Mouse (Mus musculus) C2C12 (cell line): ENCODE results near the gene Clip3. TPM values are rescaled to one million over a fixed set of nuclear protein-coding genes. Genes with fewer than 3 reads are reported as not detected.

Experiments used
- H3K27me3 ChIP-seq: one replicate; pipeline ENCODE4 v1.6.1; 2011; ENCODE audit not compliant: control insufficient read depth, insufficient read depth, insufficient read length
- H3K36me3 ChIP-seq: one replicate; pipeline ENCODE4 v1.6.1; 2011; ENCODE audit not compliant: control insufficient read depth, insufficient read depth
- H3K4me3 ChIP-seq: one replicate; pipeline ENCODE4 v1.5.1; 2011; ENCODE audit warnings: mild to moderate bottlenecking, control low read depth; ENCODE audit not compliant: poor library complexity, insufficient read depth, severe bottlenecking
- H3K79me2 ChIP-seq: one replicate; pipeline ENCODE4 v1.6.1; 2011; ENCODE audit not compliant: control insufficient read depth, insufficient read depth
- H3K79me3 ChIP-seq: one replicate; pipeline ENCODE4 v1.6.1; 2011; ENCODE audit warnings: low read depth, control low read depth
- H3ac ChIP-seq: one replicate; pipeline ENCODE3; 2011; ENCODE audit warnings: low read depth; ENCODE audit not compliant: control insufficient read depth, insufficient read length
- CEBPB ChIP-seq: IDR thresholded peaks from one replicate; pipeline ENCODE4 v1.6.1; 2011; ENCODE audit warnings: low read depth, mild to moderate bottlenecking, control low read depth, moderate library complexity
- CTCF ChIP-seq: IDR thresholded peaks from one replicate; pipeline ENCODE4 v1.5.1; 2011; ENCODE audit not compliant: control insufficient read depth, insufficient read depth, insufficient read length
- FOSL1 ChIP-seq: IDR thresholded peaks from one replicate; pipeline ENCODE4 v1.8.0; 2011; ENCODE audit warnings: mild to moderate bottlenecking, low read length; ENCODE audit not compliant: poor library complexity, insufficient read depth, severe bottlenecking
- MAX ChIP-seq: IDR thresholded peaks from one replicate; pipeline ENCODE4 v1.6.1; 2011; ENCODE audit warnings: mild to moderate bottlenecking, control low read depth
- MYOD1 ChIP-seq: IDR thresholded peaks from one replicate; pipeline ENCODE4 v1.6.1; 2011; ENCODE audit warnings: low read depth; ENCODE audit not compliant: control insufficient read depth, insufficient read length
- MYOG ChIP-seq: IDR thresholded peaks from one replicate; pipeline ENCODE4 v1.6.1; 2011; ENCODE audit not compliant: control insufficient read depth, insufficient read length; ENCODE audit errors: extremely low read depth
- USF1 ChIP-seq: IDR thresholded peaks from one replicate; pipeline ENCODE4 v1.6.1; 2011; ENCODE audit warnings: low read depth, mild to moderate bottlenecking, control low read depth, moderate library complexity
- long read RNA-seq, 2 experiments: library from polyadenylated mRNA; unstranded; transcript quantifications; one replicate each; pipeline ENCODE4 v2.0.0; 2019 to 2020
- polyA plus RNA-seq: library from polyadenylated mRNA; unstranded; fragments of >200 nt; fragmentation: generic; extraction: Trizol; gene quantifications from one replicate; pipeline ENCODE4 v1.2.1, GENCODE M21; 2012; ENCODE audit warnings: missing spikeins

Gene Clip3
- polyA plus RNA-seq = 40.6 TPM
- long read RNA-seq, experiment 1, partial matches to known transcripts = 2 of 5 reads
- long read RNA-seq, experiment 1, other reads (novel, unspliced or antisense) = 2 of 5 reads
- long read RNA-seq, experiment 2, partial matches to known transcripts = 0 of 3 reads
- long read RNA-seq, experiment 2, other reads (novel, unspliced or antisense) = 3 of 3 reads

DNA sequence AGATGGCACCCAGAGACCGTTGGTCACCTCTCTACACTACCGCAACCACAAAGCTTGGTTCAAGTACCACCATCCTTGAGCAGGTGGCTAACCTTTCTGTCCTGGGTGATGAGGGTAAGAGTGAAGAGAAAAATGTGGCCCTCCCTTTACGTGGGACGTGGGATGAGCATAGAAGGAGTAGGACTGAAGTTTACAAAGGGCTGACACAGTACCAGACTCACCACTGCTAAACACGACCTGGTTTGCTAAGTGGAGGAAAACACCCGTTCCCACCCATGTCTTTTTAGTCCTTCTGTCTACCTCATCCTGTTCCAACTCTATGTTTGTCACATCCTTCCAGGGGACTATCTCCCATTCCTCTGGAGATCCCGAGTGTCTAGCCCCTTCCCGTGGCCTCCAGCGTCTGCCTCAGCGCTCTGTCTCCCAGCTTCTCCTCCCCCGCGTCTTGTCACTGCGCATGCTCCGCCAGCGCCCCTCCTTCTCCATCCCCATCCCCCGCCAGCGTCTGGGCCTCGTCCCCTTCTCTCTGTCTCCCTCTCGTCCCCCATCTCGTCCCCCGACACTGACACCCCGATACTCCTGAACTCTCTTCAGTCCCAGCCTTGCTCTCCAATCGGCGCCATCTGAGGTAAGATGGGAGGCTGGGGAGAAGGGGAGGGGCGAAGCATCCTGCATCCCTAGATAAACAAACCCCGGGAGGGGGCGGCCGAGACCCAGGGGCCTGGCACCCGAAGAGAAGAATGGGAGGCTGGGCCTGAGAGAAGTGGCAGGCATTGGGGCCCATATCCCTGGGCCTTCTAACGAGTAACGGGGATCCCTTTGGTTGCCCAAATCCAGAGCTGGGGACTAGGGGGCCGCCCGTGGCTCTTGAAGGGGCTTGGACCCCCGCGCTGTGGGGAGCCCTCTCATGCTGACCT lies at the start of gene Clip3:
Gene Clip3, plus strand, starts transcription at position 514 of the 917 bp plus-strand sequence.
- peaks cover 19% of the 10 kb centered on the region for H3K27me3 ChIP-seq
- peak within 1 kb of the TSS; percentile 26 for H3K4me3 ChIP-seq
- TF ChIP-seq MYOD1 (no peak), CTCF (no peak), MAX (no peak), MYOG (no peak), CEBPB (no peak), USF1 (no peak), FOSL1 (no peak)
- no peaks in the 10 kb centered on the region for H3K36me3 ChIP-seq
- H3ac ChIP-seq = peak within 1 kb of the TSS; percentile 61
- no peaks in the 10 kb centered on the region for H3K79me3 ChIP-seq
- no peaks in the 10 kb centered on the region for H3K79me2 ChIP-seq

DNA sequence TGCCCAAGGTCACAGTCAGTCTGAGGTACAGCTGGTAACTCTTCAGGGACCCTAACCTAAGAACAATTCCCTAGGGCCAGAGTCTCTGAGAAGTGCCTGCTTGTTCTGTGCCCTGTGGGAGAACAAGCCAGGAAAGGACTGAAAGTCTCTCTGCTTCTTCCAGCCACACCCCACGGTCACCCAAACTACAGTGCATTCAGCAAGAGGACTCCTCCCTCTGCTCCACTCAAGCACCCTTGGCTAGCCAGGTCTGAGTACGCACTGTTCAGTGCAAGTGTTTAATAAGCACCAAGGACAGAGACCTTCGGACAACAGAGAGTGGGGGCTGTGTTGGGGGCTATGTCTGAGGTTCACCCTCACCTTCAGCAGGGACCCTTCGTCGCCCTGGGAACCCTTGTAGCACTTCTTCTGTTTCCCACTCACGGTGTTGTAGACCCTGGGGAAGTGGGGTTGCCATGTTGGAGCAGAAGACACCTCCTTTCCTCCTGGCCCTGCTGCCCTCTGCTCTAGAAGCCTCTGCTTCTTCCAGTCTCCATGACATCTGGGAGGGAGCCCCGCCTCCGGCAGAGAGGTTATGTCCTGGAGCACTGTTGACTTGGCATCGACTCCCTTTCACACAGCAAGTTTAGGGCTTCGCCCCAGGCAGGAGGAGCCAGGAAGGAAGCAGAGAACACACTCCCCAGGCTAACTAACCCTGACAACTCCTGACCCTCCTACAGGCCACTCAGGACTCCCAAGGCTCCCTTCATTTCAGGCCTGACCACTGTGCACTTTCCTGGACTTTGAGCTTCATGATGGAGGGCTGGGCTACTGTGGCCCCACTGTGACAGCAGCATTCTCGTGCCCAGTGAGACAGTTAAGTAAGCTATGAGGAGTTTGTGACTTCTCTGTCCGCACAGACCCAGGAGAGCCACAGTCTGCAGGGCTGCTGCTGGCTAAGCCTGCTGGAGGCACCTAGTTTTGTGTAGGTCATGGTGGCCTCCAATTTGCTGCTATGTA lies 39.3 kb upstream of the Clip3 start:
- Histone ChIP-seq H3K4me3 (no peak overlapping the region), H3K36me3 (peaks cover 7% of the 10 kb centered on the region), H3ac (no peak overlapping the region), H3K79me2 (no peaks in the 10 kb centered on the region), H3K79me3 (no peaks in the 10 kb centered on the region), H3K27me3 (no peaks in the 10 kb centered on the region)
- TF ChIP-seq MYOD1 (no peak), MAX (no peak), MYOG (no peak), CEBPB (no peak), USF1 (no peak), FOSL1 (no peak), CTCF (no peak)

DNA sequence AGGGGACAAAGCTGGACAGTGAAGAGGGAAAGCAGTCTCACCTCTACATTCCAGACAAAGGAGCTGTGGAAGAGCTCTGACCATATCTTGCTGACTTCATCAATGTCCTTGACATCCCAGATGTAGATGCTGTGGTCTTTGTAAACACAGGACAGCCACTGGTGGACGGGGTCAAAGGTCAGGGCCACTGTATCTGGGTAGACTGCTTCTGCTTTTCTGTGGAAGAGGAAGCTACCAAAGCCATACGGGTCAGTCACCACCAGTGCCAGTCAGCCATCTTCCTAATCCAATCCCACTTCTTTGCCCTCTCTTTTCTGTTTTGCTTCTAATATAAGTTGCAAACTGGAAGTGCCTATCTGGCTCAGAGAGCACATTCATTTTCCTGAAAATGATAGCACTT lies 26.5 kb upstream of the Clip3 start:
- H3K4me3 ChIP-seq = no peak overlapping the region
- H3ac ChIP-seq = no peak overlapping the region
- H3K79me3 ChIP-seq = no peaks in the 10 kb centered on the region
- TF ChIP-seq MYOD1 = no peak
- no peak for TF ChIP-seq MYOG
- TF ChIP-seq CTCF = no peak
- TF ChIP-seq USF1 = no peak
- TF ChIP-seq FOSL1 = no peak
- no peak for TF ChIP-seq CEBPB
- no peak for TF ChIP-seq MAX
- H3K27me3 ChIP-seq = no peaks in the 10 kb centered on the region
- no peaks in the 10 kb centered on the region for H3K79me2 ChIP-seq
- H3K36me3 ChIP-seq = peaks cover 14% of the 10 kb centered on the region

DNA sequence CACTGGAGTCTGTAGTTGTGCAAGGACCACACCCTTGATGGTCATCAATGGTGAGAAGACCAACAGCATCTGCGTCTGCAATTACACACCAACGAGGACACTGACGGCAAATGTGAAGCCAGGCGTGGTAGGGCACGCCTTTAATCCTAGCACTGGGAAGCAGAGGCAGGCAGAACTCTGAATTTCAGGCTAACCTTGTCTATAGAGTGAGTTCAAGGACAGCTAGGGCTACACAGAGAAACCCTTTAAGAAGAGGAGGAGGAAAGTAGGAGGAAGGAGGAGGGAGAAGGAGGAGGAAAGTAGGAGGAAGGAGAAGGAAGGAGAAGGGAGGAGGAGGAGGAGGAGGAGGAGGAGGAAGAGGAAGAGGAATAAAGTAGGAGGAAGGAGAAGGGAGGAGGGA lies 26.0 kb upstream of the Clip3 start:
- Histone ChIP-seq H3K79me3 (no peaks in the 10 kb centered on the region), H3ac (no peak overlapping the region), H3K4me3 (no peak overlapping the region), H3K79me2 (no peaks in the 10 kb centered on the region), H3K27me3 (no peaks in the 10 kb centered on the region), H3K36me3 (peaks cover 14% of the 10 kb centered on the region)
- TF ChIP-seq MYOD1 (no peak), CTCF (no peak), MYOG (no peak), USF1 (no peak), FOSL1 (no peak), MAX (no peak), CEBPB (no peak)

DNA sequence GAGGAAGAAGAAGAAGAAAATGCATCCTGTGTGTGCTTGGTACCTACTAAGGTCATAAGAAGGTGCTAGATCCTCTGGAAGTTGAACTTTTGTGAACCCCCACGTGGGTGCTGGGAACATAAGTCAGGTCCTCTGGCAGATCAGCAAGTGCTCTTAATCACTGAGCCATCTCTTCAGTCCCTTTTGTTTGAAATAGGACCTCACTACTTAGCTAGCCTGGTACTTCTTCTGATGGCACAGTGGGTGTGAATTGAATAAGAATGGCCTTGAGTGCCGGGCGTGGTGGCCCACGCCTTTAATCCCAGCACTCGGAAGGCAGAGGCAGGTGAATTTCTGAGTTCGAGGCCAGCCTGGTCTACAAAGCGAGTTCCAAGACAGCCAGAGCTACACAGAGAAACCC lies 25.6 kb upstream of the Clip3 start:
- Histone ChIP-seq H3ac (no peak overlapping the region), H3K79me3 (no peaks in the 10 kb centered on the region), H3K27me3 (no peaks in the 10 kb centered on the region), H3K36me3 (peaks cover 14% of the 10 kb centered on the region), H3K79me2 (no peaks in the 10 kb centered on the region), H3K4me3 (no peak overlapping the region)
- TF ChIP-seq CEBPB (no peak), MYOG (no peak), MAX (no peak), CTCF (no peak), MYOD1 (no peak), USF1 (no peak), FOSL1 (no peak)
